In genomic region chr5:34550251-34550650, GRCm38 (mm10) we compare ENCODE assay signal across 8 mouse cellular contexts. TPM values are rescaled to one million over a fixed set of nuclear protein-coding genes. Genes with fewer than 3 reads are reported as not detected.
DNase-seq lines count a peak whose midpoint lies in the region; ATAC-seq lines count a peak whose summit lies in the region.

No protein-coding gene starts in this region.

- no peak overlapping the region for H3K27ac ChIP-seq in liver, embryonic 12.5 days
- H3K27ac ChIP-seq in stomach, embryonic 16.5 days (ENCODE audit: low read length) = no peak overlapping the region

- H3K4me3 ChIP-seq in liver, embryonic 12.5 days = peak overlapping the region; percentile 80
- H3K4me3 ChIP-seq in stomach, embryonic 16.5 days (replicated peaks; ENCODE audit: low read length) = peak overlapping the region; percentile 76

- no peak for ATAC-seq in liver, embryonic 12.5 days
- ATAC-seq in stomach, embryonic 16.5 days (ENCODE audit: insufficient read depth, low FRiP score) = no peak

- H3K4me1 ChIP-seq in liver, embryonic 12.5 days = peaks cover 31% of the 10 kb centered on the region
- no peaks in the 10 kb centered on the region for H3K4me1 ChIP-seq in stomach, embryonic 16.5 days (ENCODE audit: control insufficient read depth, insufficient read depth, low read length)

- H3K36me3 ChIP-seq in liver, embryonic 12.5 days = peaks cover 33% of the 10 kb centered on the region
- H3K36me3 ChIP-seq in stomach, embryonic 16.5 days (ENCODE audit: control insufficient read depth, insufficient read depth, low read length) = no peaks in the 10 kb centered on the region

- no peaks in the 10 kb centered on the region for H3K27me3 ChIP-seq in liver, embryonic 12.5 days (replicated peaks)
- no peaks in the 10 kb centered on the region for H3K27me3 ChIP-seq in stomach, embryonic 16.5 days (ENCODE audit: control insufficient read depth, insufficient read depth, low read length)

- DNase-seq in cerebellum, adult 8-10 months = peak; percentile 5
- DNase-seq in cerebellum, postnatal 4 days (ENCODE audit: low spot score in 2 of 2) = no peak
- DNase-seq in right cerebral cortex, postnatal 4 days = peak; percentile 23
- DNase-seq in right cerebral cortex, adult 18-20 months = no peak
- no peak for DNase-seq in urinary bladder, adult 2 months (ENCODE audit: low spot score)
- DNase-seq in B cell, adult 2 months = no peak

- peak overlapping the region; percentile 87 for H3K4me2 ChIP-seq in liver, embryonic 12.5 days
- peak overlapping the region; percentile 84 for H3K4me2 ChIP-seq in stomach, embryonic 16.5 days (ENCODE audit: low read depth, low read length)

- WGBS in liver, embryonic 12.5 days (ENCODE audit: insufficient replicate concordance) = 59% methylated on average over 6 of the region's 6 CpGs
- WGBS in stomach, embryonic 16.5 days = 6% methylated on average over 6 of the region's 6 CpGs

- H3K9me3 ChIP-seq in liver, embryonic 12.5 days (replicated peaks) = no peaks in the 10 kb centered on the region
- no peaks in the 10 kb centered on the region for H3K9me3 ChIP-seq in stomach, embryonic 16.5 days (replicated peaks; ENCODE audit: control insufficient read depth, low read length)

- peak overlapping the region; percentile 90 for H3K9ac ChIP-seq in liver, embryonic 12.5 days
- H3K9ac ChIP-seq in stomach, embryonic 16.5 days (ENCODE audit: low read length) = peak overlapping the region; percentile 90

RNA-seq across cellular contexts. Expression of gene Add1, which starts 23.2 kb away (rescaled TPM):
- 164 and 166 TPM in 2 replicates for polyA plus RNA-seq in liver, embryonic 12.5 days (2016; fragmentation: Nextera tagmentation; extraction: Ambion mirVana)
- 176 and 187 TPM in 2 replicates for polyA plus RNA-seq in stomach, embryonic 16.5 days (2015; fragmentation: Nextera tagmentation; extraction: Ambion mirVana)
- polyA plus RNA-seq in urinary bladder, adult 2 months (2012; rRNA removed) = 232 and 250 TPM in 2 replicates

RNA-seq across cellular contexts. Expression of gene Sh3bp2, which starts 24.6 kb away (rescaled TPM):
- polyA plus RNA-seq in liver, embryonic 12.5 days (2016; fragmentation: Nextera tagmentation; extraction: Ambion mirVana) = 4.0 and 5.0 TPM in 2 replicates
- 5.8 and 7.0 TPM in 2 replicates for polyA plus RNA-seq in stomach, embryonic 16.5 days (2015; fragmentation: Nextera tagmentation; extraction: Ambion mirVana)
- polyA plus RNA-seq in urinary bladder, adult 2 months (2012; rRNA removed) = 7.5 and 7.8 TPM in 2 replicates

RNA-seq across cellular contexts. Expression of gene Tnip2, which starts 36.5 kb away (rescaled TPM):
- 7.4 and 10.9 TPM in 2 replicates for polyA plus RNA-seq in liver, embryonic 12.5 days (2016; fragmentation: Nextera tagmentation; extraction: Ambion mirVana)
- 29.2 and 31.6 TPM in 2 replicates for polyA plus RNA-seq in stomach, embryonic 16.5 days (2015; fragmentation: Nextera tagmentation; extraction: Ambion mirVana)
- polyA plus RNA-seq in urinary bladder, adult 2 months (2012; rRNA removed) = 39.9 and 43.9 TPM in 2 replicates

Comparison
In these comparisons a context has a peak if more than half of its experiments do, and no peak if none do; other contexts are left out.
1. DNase-seq: peak in cerebellum, adult 8-10 months (single experiment) and right cerebral cortex, postnatal 4 days (single experiment); none in cerebellum, postnatal 4 days (0 of 2), right cerebral cortex, adult 18-20 months (single experiment), urinary bladder, adult 2 months (single experiment) and B cell, adult 2 months (0 of 2).